8 mouse cellular contexts compared by ENCODE assay signal in the genomic region with DNA sequence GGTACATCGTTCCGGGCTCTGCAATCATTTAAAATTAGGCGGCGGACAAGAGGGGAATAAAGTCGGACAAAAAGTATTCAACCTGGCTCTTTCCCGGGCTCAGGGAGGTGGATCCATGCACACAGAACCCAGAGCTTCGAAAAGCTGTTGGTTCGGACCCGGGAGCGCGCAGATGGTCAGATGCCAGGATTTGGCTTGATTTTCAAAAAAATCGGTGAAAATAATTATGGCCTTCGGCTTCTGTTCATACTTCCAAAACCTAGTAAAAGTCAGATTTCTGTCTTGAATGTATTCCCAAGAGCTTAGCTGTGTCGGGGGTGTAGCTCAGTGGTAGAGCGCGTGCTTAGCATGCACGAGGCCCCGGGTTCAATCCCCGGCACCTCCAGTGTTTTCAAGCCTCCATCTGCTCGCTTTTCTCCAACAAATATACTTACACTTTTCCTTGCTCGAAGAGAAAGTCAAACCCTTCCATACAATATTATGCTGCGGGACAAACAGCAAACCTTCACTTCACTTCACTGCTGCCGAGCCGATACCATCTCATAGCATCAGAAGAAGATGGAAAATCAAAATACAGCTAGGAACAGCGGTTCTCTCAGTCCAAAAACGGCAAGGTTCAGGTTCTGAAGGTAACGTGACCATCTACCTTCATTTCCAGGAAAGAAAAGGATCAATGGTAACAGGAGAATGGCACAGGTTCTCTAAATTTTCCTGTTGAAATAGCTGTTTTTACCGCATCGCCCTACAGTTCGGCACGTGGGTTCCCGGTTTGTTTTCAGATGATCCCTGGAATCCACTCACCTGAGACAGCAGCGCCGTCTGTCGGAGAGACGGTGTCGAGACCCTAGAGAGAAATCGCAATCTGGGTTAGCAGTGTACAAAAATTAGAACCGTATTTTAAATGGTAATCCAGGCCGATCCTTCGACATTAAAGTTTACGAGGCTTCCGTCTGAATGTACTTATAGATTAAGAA. TPM values are rescaled to one million over a fixed set of nuclear protein-coding genes. Genes with fewer than 3 reads are reported as not detected.
DNase-seq lines count a peak whose midpoint lies in the region; ATAC-seq and TF ChIP-seq lines count a peak whose summit lies in the region.

No protein-coding gene starts in this region.

- H3K4me1 ChIP-seq in brown adipose tissue, adult 24 weeks (ENCODE audit: control insufficient read depth, insufficient read depth, insufficient read length, low read length): 0 out of 2 replicates have a peak, but pooled peaks cover 3% of the 10 kb centered on the region
- H3K4me1 ChIP-seq in heart, embryonic 13.5 days: peaks cover 8% of the 10 kb centered on the region; the same call in 1 of the 2 replicates
- no peaks in the 10 kb centered on the region for H3K4me1 ChIP-seq in kidney, postnatal 0 days (replicated peaks; ENCODE audit: insufficient read depth, low read length)
- H3K4me1 ChIP-seq in liver, embryonic 11.5 days (replicated peaks; ENCODE audit: control insufficient read depth, insufficient read depth, low read length): no peaks in the 10 kb centered on the region

- no peak overlapping the region for H3K27ac ChIP-seq in brown adipose tissue, adult 24 weeks (replicated peaks; ENCODE audit: low read depth, low read length)
- H3K27ac ChIP-seq in heart, embryonic 13.5 days (replicated peaks): no peak overlapping the region
- H3K27ac ChIP-seq in kidney, postnatal 0 days: no peak overlapping the region
- peak overlapping the region; percentile 9; the same call in 1 of the 2 replicates for H3K27ac ChIP-seq in liver, embryonic 11.5 days (ENCODE audit: low read depth, low read length)

- no peaks in the 10 kb centered on the region for H3K36me3 ChIP-seq in heart, embryonic 13.5 days
- H3K36me3 ChIP-seq in kidney, postnatal 0 days (ENCODE audit: insufficient read depth, low read length): no peaks in the 10 kb centered on the region
- no peaks in the 10 kb centered on the region for H3K36me3 ChIP-seq in liver, embryonic 11.5 days (ENCODE audit: control insufficient read depth, insufficient read depth, low read length)
- H3K36me3 ChIP-seq in myocyte (ENCODE audit: control insufficient read depth, insufficient read depth): no peaks in the 10 kb centered on the region

- peak overlapping the region; percentile 78 for H3K9ac ChIP-seq in heart, embryonic 13.5 days
- H3K9ac ChIP-seq in kidney, postnatal 0 days (ENCODE audit: low read depth, low read length): peak overlapping the region; percentile 46; the same call in 1 of the 2 replicates
- H3K9ac ChIP-seq in liver, embryonic 11.5 days (ENCODE audit: low read depth, low read length): peak overlapping the region; percentile 64

- H3ac ChIP-seq in myocyte (ENCODE audit: control insufficient read depth, insufficient read length): no peak overlapping the region

- peaks cover 3% of the 10 kb centered on the region; the same call in 1 of the 2 replicates for H3K9me3 ChIP-seq in heart, embryonic 13.5 days
- no peaks in the 10 kb centered on the region for H3K9me3 ChIP-seq in kidney, postnatal 0 days (replicated peaks; ENCODE audit: low read length)
- peaks cover 1% of the 10 kb centered on the region; the same call in 1 of the 2 replicates for H3K9me3 ChIP-seq in liver, embryonic 11.5 days (ENCODE audit: control insufficient read depth, low read length)

- no peaks in the 10 kb centered on the region; the same call in 1 of the 2 replicates for H3K27me3 ChIP-seq in heart, embryonic 13.5 days (replicated peaks)
- no peaks in the 10 kb centered on the region for H3K27me3 ChIP-seq in kidney, postnatal 0 days (ENCODE audit: insufficient read depth, low read length)
- H3K27me3 ChIP-seq in liver, embryonic 11.5 days (replicated peaks; ENCODE audit: control insufficient read depth, insufficient read depth, low read length): no peaks in the 10 kb centered on the region
- H3K27me3 ChIP-seq in myocyte (ENCODE audit: control insufficient read depth, insufficient read depth, insufficient read length): no peaks in the 10 kb centered on the region

- TF ChIP-seq CTCF in kidney, postnatal 0 days (IDR thresholded peaks at IDR 0.05; ENCODE audit: low read depth): peak; percentile 78

- peak overlapping the region; percentile 89 for H3K4me2 ChIP-seq in heart, embryonic 13.5 days
- peak overlapping the region; percentile 71 for H3K4me2 ChIP-seq in kidney, postnatal 0 days (ENCODE audit: low read length)
- H3K4me2 ChIP-seq in liver, embryonic 11.5 days: peak overlapping the region; percentile 89
- H3K4me2 ChIP-seq in myocyte (ENCODE audit: low read depth): peak overlapping the region; percentile 88

- DNase-seq in CD4-positive, CD25-positive, alpha-beta regulatory T cell, adult 2 months (ENCODE audit: low read depth, low spot score): peak; percentile 72
- DNase-seq in kidney, postnatal 0 days (ENCODE audit: low spot score): peak; percentile 79
- DNase-seq in liver, embryonic 11.5 days (ENCODE audit: low spot score): peak; percentile 89
- peak; percentile 73 to 86 for DNase-seq in spleen, postnatal 4 days (ENCODE audit: low spot score in 2 of 2)

- H3K4me3 ChIP-seq in brown adipose tissue, adult 24 weeks (ENCODE audit: insufficient read depth, low read depth, low read length): peak overlapping the region; percentile 52
- peak overlapping the region; percentile 64 for H3K4me3 ChIP-seq in heart, embryonic 13.5 days
- H3K4me3 ChIP-seq in kidney, postnatal 0 days (replicated peaks; ENCODE audit: low read depth, low read length): peak overlapping the region; percentile 48
- peak overlapping the region; percentile 62 for H3K4me3 ChIP-seq in liver, embryonic 11.5 days (ENCODE audit: low read depth, low read length)
- H3K4me3 ChIP-seq in myocyte: peak overlapping the region; percentile 22

- no peaks in the 10 kb centered on the region for H3K79me2 ChIP-seq in myocyte (ENCODE audit: control insufficient read depth, insufficient read depth)

- TF ChIP-seq POLR2A in myocyte (IDR thresholded peaks at IDR 0.05; ENCODE audit: insufficient read length, low read depth): no peak

- peak; percentile 59 for ATAC-seq in erythroid progenitor cell, adult 5-6 weeks (replicated peaks; ENCODE audit: low FRiP score, poor library complexity, severe bottlenecking)
- ATAC-seq in heart, embryonic 13.5 days (ENCODE audit: extremely low read depth, insufficient number of reproducible peaks, low FRiP score, low TSS enrichment): peak; percentile 73
- ATAC-seq in kidney, postnatal 0 days (replicated peaks; ENCODE audit: low FRiP score, low read depth): peak; percentile 93
- ATAC-seq in liver, embryonic 11.5 days (replicated peaks; ENCODE audit: low FRiP score): peak; percentile 98

- under 1% methylated on average over 43 of the region's 43 CpGs for WGBS in heart, embryonic 13.5 days
- under 1% methylated on average over 43 of the region's 43 CpGs for WGBS in kidney, postnatal 0 days
- under 1% methylated on average over 43 of the region's 43 CpGs for WGBS in liver, embryonic 11.5 days

TF ChIP-seq in myocyte, 11 proteins besides CTCF, POLR2A, EP300 and RAD21:
- TF ChIP-seq USF1 (IDR thresholded peaks at IDR 0.05; ENCODE audit: low read depth): peak; percentile 62
- no peak for TF ChIP-seq TCF3 (IDR thresholded peaks at IDR 0.05; ENCODE audit: insufficient read length, low read depth)

RNA-seq across cellular contexts. Expression of gene Trim27, which starts 54.8 kb away (rescaled TPM):
- 9.1 and 14.4 TPM in 2 replicates for polyA plus RNA-seq in brown adipose tissue, adult 24 weeks (2012; ENCODE audit: insufficient read depth, insufficient read length, missing spikeins)
- total RNA-seq in erythroid progenitor cell, adult 5-6 weeks (2015; ENCODE audit: low replicate concordance): 29.6 and 37.3 TPM in 2 replicates
- 60.8 and 61.5 TPM in 2 replicates for total RNA-seq in erythroid progenitor cell, adult 5-6 weeks (2017; ENCODE audit: low replicate concordance)
- polyA plus RNA-seq in heart, embryonic 13.5 days (2015; fragmentation: Nextera tagmentation; extraction: Ambion mirVana): 80.3 and 83.4 TPM in 2 replicates
- 101 and 103 TPM in 2 replicates for polyA plus RNA-seq in kidney, postnatal 0 days (2015; fragmentation: Nextera tagmentation; extraction: Ambion mirVana)
- 165 and 175 TPM in 2 replicates for polyA plus RNA-seq in liver, embryonic 11.5 days (2014; fragmentation: Nextera tagmentation; extraction: Ambion mirVana)
- 62.4 TPM for polyA plus RNA-seq in myocyte (2012; fragmentation: generic; extraction: Trizol)

RNA-seq across cellular contexts. Expression of gene Gpx5, which starts 58.5 kb away (rescaled TPM):
- not detected in 2 replicates for polyA plus RNA-seq in brown adipose tissue, adult 24 weeks (2012; ENCODE audit: insufficient read depth, insufficient read length, missing spikeins)
- not detected in 2 replicates for total RNA-seq in erythroid progenitor cell, adult 5-6 weeks (2015; ENCODE audit: low replicate concordance)
- total RNA-seq in erythroid progenitor cell, adult 5-6 weeks (2017; ENCODE audit: low replicate concordance): not detected in 2 replicates
- polyA plus RNA-seq in heart, embryonic 13.5 days (2015; fragmentation: Nextera tagmentation; extraction: Ambion mirVana): not detected in 2 replicates
- not detected in 2 replicates for polyA plus RNA-seq in kidney, postnatal 0 days (2015; fragmentation: Nextera tagmentation; extraction: Ambion mirVana)
- polyA plus RNA-seq in liver, embryonic 11.5 days (2014; fragmentation: Nextera tagmentation; extraction: Ambion mirVana): not detected in 2 replicates
- not detected for polyA plus RNA-seq in myocyte (2012; fragmentation: generic; extraction: Trizol)
